Mouse (Mus musculus) neutrophil, adult 5-6 weeks (primary cell): ENCODE data around the gene Pspn. TPM values are rescaled to one million over a fixed set of nuclear protein-coding genes. Genes with fewer than 3 reads are reported as not detected.

ENCODE experiments used
- ATAC-seq: fragments of 151-379, 151-347 bp; 2 replicates; pipeline ENCODE4 v1.8.0; 2017; ENCODE audit warnings: mild to moderate bottlenecking, moderate TSS enrichment; ENCODE audit not compliant: insufficient number of reproducible peaks, poor library complexity, low FRiP score, severe bottlenecking; ENCODE audit errors: extremely low read depth
- total RNA-seq: library from RNA; stranded (forward); fragments of 200-1000 nt; gene quantifications from 2 replicates; pipeline ENCODE4 v1.2.3, GENCODE M21; 2017

Gene Pspn
- total RNA-seq, 1 experiment from 2014 or later = not detected

GRCm38 (mm10) chr17:56973956-56974707, 25.7 kb downstream of the Pspn start:
- ATAC-seq = no peak

- no peak for ATAC-seq
Observed at GRCm38 (mm10) chr17:56970081-56970480, 29.7 kb downstream of the Pspn start.

GRCm38 (mm10) chr17:56969321-56969720, 30.5 kb downstream of the Pspn start:
- no peak for ATAC-seq

GRCm38 (mm10) chr17:56963646-56964045, 36.2 kb downstream of the Pspn start:
- ATAC-seq = no peak

GRCm38 (mm10) chr17:56962642-56963405, 37.0 kb downstream of the Pspn start:
- no peak for ATAC-seq

GRCm38 (mm10) chr17:56961880-56962279, 37.9 kb downstream of the Pspn start:
- no peak for ATAC-seq

GRCm38 (mm10) chr17:56958667-56959066, 41.2 kb downstream of the Pspn start:
- no peak for ATAC-seq

- ATAC-seq = peak; percentile 92
Observed at GRCm38 (mm10) chr17:56957763-56958429, 41.9 kb downstream of the Pspn start.

GRCm38 (mm10) chr17:56954871-56955270, 44.9 kb downstream of the Pspn start:
- ATAC-seq = no peak

- no peak for ATAC-seq
Observed at GRCm38 (mm10) chr17:56952639-56953038, 47.2 kb downstream of the Pspn start.

GRCm38 (mm10) chr17:56950915-56951314, 48.9 kb downstream of the Pspn start:
- ATAC-seq = peak; percentile 73; the same call in 1 of the 2 replicates

Other genes starting within 250 kb of the Pspn start
- not detected in 2 replicates for gene Nrtn, start 242.5 kb downstream of the Pspn start, total RNA-seq
- gene Dus3l, start 235.3 kb downstream of the Pspn start, total RNA-seq = 25.9 and 27.0 TPM in 2 replicates
- 0.25 and 0.58 TPM in 2 replicates for gene Prr22, start 229.8 kb downstream of the Pspn start, total RNA-seq
- 8.6 and 11.1 TPM in 2 replicates for gene Rfx2, start 169.0 kb downstream of the Pspn start, total RNA-seq
- gene Acsbg2, start 125.6 kb downstream of the Pspn start, total RNA-seq = not detected in 2 replicates
- not detected in 2 replicates for gene 1700061G19Rik, start 124.5 kb downstream of the Pspn start, total RNA-seq
- 13.0 and 13.8 TPM in 2 replicates for gene Mllt1, start 64.6 kb downstream of the Pspn start, total RNA-seq
- not detected in 2 replicates for gene Acer1, start 17.9 kb downstream of the Pspn start, total RNA-seq
- 23.0 and 28.9 TPM in 2 replicates for gene Clpp, start 9.7 kb downstream of the Pspn start, total RNA-seq
- 10.6 and 17.9 TPM in 2 replicates for gene Alkbh7, start 2.7 kb downstream of the Pspn start, total RNA-seq
- 56.5 and 56.7 TPM in 2 replicates for gene Gtf2f1, start 11.3 kb upstream of the Pspn start, total RNA-seq
- gene Gm17949, start 11.5 kb upstream of the Pspn start, total RNA-seq = not detected in 2 replicates
- 54.5 and 58.2 TPM in 2 replicates for gene Khsrp, start 31.5 kb upstream of the Pspn start, total RNA-seq
- not detected in 2 replicates for gene Slc25a41, start 41.6 kb upstream of the Pspn start, total RNA-seq
- gene Crb3, start 59.1 kb upstream of the Pspn start, total RNA-seq = 3.3 TPM in 2 replicates
- 3.4 and 3.6 TPM in 2 replicates for gene Slc25a23, start 59.8 kb upstream of the Pspn start, total RNA-seq
- 145 and 158 TPM in 2 replicates for gene Dennd1c, start 78.5 kb upstream of the Pspn start, total RNA-seq
- 0.37 and 0.70 TPM in 2 replicates for gene Tubb4a, start 87.8 kb upstream of the Pspn start, total RNA-seq
- 1.7 and 2.0 TPM in 2 replicates for gene Tnfsf9, start 105.3 kb upstream of the Pspn start, total RNA-seq
- gene Cd70, start 149.8 kb upstream of the Pspn start, total RNA-seq = not detected in 2 replicates
- gene Tnfsf14, start 194.2 kb upstream of the Pspn start, total RNA-seq = 79.1 and 86.9 TPM in 2 replicates
- 164 TPM in 2 replicates for gene C3, start 228.1 kb upstream of the Pspn start, total RNA-seq
- gene Gpr108, start 248.4 kb upstream of the Pspn start, total RNA-seq = 26.2 and 34.1 TPM in 2 replicates
- gene Trip10, start 249.4 kb upstream of the Pspn start, total RNA-seq = 3.4 and 4.1 TPM in 2 replicates